Mouse (Mus musculus) spleen, postnatal 10 days (tissue): ENCODE data around the gene Olfr676.
"Not testable (repeated sequence)": the region's sequence is repeated elsewhere in the genome, so short reads cannot be mapped to it uniquely, and the experiment has no call there.

Source experiments
- DNase-seq, 2 experiments: peaks; one replicate each; pipeline ENCODE4 v3.0.0; 2021 to 2022; ENCODE audit warnings: low spot score in 2 of 2

Olfr676 gene

DNA sequence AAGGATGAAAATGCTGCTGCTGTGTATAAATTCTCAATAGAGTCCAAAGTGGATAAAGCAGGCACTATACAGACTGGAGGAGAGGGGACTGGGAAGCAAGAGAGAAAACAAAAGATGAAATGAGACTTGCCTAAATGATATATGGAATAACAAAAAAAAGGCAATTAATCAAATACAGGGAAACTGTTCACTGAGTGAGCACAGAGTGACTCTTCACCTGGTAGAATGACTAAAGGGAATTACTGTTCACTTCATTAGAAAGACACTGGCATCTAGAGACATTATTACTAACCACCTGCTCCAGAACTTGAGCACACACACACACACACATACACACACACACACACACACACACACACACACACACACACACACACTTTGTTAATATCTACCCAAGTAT, at the start of gene Olfr676:
Gene Olfr676 (plus strand): TSS at position 301 of the 400 bp plus-strand sequence.
- DNase-seq, result no peak

DNA sequence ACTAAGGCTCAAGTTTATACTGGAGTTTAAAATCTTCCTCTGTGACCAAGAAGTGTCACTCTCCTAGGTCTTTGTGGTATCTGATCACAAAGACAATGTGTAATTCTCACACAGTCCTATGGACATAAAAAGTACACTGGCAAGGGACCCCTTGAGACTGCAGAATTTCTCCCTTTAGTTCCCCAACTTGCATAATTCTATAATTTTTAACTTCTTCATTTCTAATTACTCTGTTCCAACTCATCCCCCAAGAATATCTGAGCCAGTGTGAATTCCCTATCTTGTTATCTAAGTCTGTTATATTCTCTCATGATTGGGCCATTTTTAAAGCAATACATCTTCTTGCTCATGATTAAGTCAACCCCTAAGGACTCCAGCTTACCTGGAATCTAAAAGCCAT, 30.6 kb upstream of the Olfr676 start, which contains the start of gene Olfr672:
Gene Olfr672 (minus strand): TSS at position 101 of the 400 bp plus-strand sequence.
- no peak for DNase-seq

DNA sequence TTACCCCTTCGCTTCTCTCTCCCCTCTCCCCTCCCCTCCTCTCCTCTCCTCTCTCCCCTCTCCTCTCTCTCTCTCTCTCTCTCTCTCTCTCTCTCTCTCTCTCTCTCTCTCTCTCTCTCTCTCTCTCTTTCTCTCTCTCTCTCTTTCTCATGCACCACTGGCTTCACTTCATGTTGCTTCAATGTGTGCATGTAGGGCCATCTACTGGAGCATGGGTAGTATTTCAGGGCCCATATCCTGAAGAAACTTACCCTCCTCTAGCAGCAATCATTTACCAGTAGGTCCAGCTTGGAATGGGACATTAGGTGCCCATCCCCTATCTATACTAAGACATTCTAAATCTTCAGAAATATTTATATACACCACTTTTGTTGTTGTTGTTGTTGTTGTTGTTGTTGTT, 10.0 kb upstream of the Olfr676 start:
- no peak for DNase-seq

DNA sequence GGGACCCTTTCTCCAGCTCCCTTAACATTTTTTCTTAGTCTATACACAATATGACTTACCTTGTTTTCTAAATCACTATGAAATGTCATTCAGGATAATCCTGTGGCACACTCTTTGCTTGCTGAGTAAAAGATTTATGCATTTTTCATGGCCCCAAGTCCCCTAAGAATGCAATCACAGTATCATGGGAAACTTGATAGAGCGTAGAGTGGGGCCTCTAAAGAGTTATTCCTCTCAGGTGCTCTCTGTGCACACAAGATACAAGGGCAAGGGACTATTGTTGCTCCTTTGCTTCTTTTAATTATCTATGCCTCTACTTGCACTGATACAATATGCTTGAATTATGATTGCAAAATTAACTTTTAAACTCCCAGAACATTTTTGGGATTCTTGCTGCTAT, 4.1 kb upstream of the Olfr676 start, which contains the start of gene Olfr675:
Gene Olfr675 (minus strand): TSS at position 101 of the 400 bp plus-strand sequence.
- no peak for DNase-seq

DNA sequence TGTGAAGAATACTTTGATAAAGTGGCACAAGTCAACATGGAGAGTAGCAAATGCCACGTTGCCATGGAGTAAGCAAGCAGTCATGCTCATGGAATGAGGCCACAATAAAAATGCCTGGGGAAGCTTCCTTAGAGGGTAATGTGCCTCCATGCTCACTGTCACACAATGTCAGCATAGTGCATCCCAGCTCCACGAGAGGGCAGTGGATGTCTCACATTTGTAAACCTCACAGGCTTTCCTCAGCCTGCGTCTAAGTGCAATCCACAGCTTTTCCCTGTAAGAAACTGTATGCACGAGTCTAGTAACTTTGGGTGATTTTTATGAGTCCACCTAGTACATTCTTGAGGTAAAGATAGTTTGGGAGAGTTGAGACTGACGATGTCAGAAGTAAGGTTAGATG, 1.3 kb downstream of the Olfr676 start:
- DNase-seq, result not testable (repeated sequence)

DNA sequence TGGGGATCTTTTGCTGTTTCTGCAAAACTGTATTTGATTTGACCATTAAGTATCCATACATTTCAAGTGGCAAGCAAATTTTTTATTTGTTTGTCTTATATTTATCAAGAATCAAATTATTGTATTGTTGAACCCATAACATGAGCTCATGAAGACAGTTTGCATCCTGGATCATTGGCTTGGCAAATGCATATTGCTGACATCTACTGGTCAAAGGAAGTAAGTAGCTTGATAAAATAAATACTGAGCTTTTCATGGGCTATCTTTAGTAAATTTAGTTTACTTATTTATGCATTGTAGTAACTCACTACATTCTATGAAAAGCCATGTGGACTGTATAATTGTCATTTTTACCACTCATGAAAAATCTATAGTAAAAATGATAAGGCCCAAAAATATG, 26.5 kb downstream of the Olfr676 start:
- DNase-seq, result no peak

DNA sequence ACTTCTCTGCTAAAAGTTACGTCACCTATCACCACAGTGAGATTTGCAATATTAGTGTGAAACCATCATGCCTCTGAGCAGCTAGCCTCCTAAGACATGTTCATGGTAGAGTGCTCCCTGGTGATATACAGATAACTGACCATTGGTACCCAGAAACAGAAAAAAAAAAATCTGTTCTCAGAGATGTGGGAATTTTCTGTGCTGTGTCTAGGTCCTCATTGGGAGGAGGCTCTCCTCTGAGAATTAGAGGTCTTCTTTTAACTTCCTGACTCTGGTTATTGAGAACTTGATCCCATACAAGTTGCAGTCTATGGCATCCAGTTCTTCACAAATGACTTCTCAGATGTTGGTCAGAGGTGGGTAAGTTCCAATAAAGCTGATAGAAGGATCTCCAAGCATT, 31.7 kb downstream of the Olfr676 start, which contains the start of gene Olfr678:
Gene Olfr678 (plus strand): TSS at position 301 of the 400 bp plus-strand sequence.
- no peak for DNase-seq

DNA sequence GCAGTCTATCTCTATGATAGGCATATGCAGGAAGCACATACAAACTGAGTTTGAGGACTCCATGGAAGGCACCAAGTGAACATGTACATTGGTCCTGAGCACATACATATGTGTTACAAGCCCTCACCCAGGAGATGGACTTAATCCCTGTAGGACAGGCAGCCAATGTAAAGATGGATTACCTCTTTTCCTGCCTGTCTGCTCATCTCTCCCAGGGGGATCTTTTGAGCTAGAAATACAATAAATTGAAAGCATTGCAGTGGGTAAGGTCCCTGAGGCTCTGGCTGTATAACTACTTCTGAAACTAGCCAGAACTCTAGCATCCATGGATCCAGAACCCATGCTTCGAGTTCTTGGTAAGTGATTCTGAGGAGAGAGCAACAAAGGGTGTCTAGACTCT, 48.4 kb downstream of the Olfr676 start, which contains the start of gene Olfr679:
Gene Olfr679 (plus strand): TSS at position 301 of the 400 bp plus-strand sequence.
- no peak for DNase-seq
